Mouse (Mus musculus) ES-Bruce4 (cell line): ENCODE measurements around the gene Tcte2.

Experiments used
- CTCF ChIP-seq: IDR thresholded peaks from one replicate; pipeline ENCODE4 v1.8.1; 2011; ENCODE audit warnings: low read depth, low read length
- EP300 ChIP-seq: IDR thresholded peaks from 2 replicates; pipeline ENCODE4 v1.6.1; 2011; ENCODE audit warnings: low read depth, low read length; ENCODE audit not compliant: insufficient read depth
- POLR2A ChIP-seq: IDR thresholded peaks from one replicate; pipeline ENCODE4 v1.8.1; 2011; ENCODE audit warnings: low read length; ENCODE audit not compliant: insufficient read depth

- no peak for TF ChIP-seq CTCF
- TF ChIP-seq EP300: no peak
- no peak for TF ChIP-seq POLR2A
Observed at GRCm38 (mm10) chr17:13732685-13733084, 28.9 kb downstream of the Tcte2 start.
